Mouse (Mus musculus) limb, embryonic 14.5 days (tissue): Measurements from ENCODE around the gene Ehmt1. TPM values are rescaled to one million over a fixed set of nuclear protein-coding genes. Genes with fewer than 3 reads are reported as not detected.

Source experiments
- ATAC-seq: fragments of 200-750 bp; cut with Nextera tagmentation; 2 replicates; pipeline ENCODE4 v1.8.0; 2017; ENCODE audit warnings: low read depth, moderate number of reproducible peaks, moderate TSS enrichment; ENCODE audit not compliant: low FRiP score
- DNase-seq: peaks from one replicate; pipeline ENCODE4 v3.0.0-alpha.2; 2015; ENCODE audit warnings: low spot score
- H3K27ac ChIP-seq: fragments of 300-500 bp; sonication (generic); replicated peaks from 2 replicates; pipeline ENCODE4 v1.5.1; 2014; ENCODE audit warnings: low read depth, mild to moderate bottlenecking, low read length, moderate library complexity, mixed read lengths
- H3K27me3 ChIP-seq: fragments of 300-500 bp; sonication (generic); 2 replicates; pipeline ENCODE4 v1.6.1; 2014; ENCODE audit warnings: low read length, mixed read lengths; ENCODE audit not compliant: control insufficient read depth, insufficient read depth
- H3K36me3 ChIP-seq: fragments of 300-500 bp; sonication (generic); 2 replicates; pipeline ENCODE4 v1.6.1; 2014; ENCODE audit warnings: mild to moderate bottlenecking, low read length, moderate library complexity, mixed read lengths; ENCODE audit not compliant: control insufficient read depth, insufficient read depth
- H3K4me1 ChIP-seq: fragments of 300-500 bp; sonication (generic); 2 replicates; pipeline ENCODE4 v1.6.1; 2014; ENCODE audit warnings: antibody characterized with exemption, low read length, mixed read lengths; ENCODE audit not compliant: control insufficient read depth, insufficient read depth
- H3K4me2 ChIP-seq: fragments of 300-500 bp; sonication (generic); replicated peaks from 2 replicates; pipeline ENCODE4 v1.6.1; 2014; ENCODE audit warnings: low read depth, mild to moderate bottlenecking, low read length, moderate library complexity; ENCODE audit not compliant: severe bottlenecking
- H3K4me3 ChIP-seq: fragments of 300-500 bp; sonication (generic); replicated peaks from 2 replicates; pipeline ENCODE4 v1.5.1; 2014; ENCODE audit warnings: low read length
- H3K9ac ChIP-seq: fragments of 300-500 bp; sonication (generic); 2 replicates; pipeline ENCODE4 v1.6.1; 2014; ENCODE audit warnings: mild to moderate bottlenecking, low read depth, low read length, moderate library complexity; ENCODE audit not compliant: severe bottlenecking
- H3K9me3 ChIP-seq: fragments of 300-500 bp; sonication (generic); 2 replicates; pipeline ENCODE4 v1.6.1; 2016; ENCODE audit warnings: low read length; ENCODE audit not compliant: control insufficient read depth
- POLR2A ChIP-seq: fragments of 200-500 bp; IDR thresholded peaks from 2 replicates; pipeline ENCODE4 v1.8.0; 2012; ENCODE audit warnings: inconsistent platforms, mild to moderate bottlenecking, moderate library complexity, borderline replicate concordance; ENCODE audit not compliant: insufficient read depth, insufficient read length; ENCODE audit errors: extremely low read depth
- WGBS: fragments of 180-500 bp; shearing (Covaris S2); extraction: QIAGEN DNeasy Blood & Tissue Kit; methylation state at CpG from one replicate; pipeline ENCODE4 v1.1.7; 2014; 5-methylcytosine and 5-hydroxymethylcytosine counted together
- polyA plus RNA-seq, 2 experiments: library from polyadenylated mRNA; depleted of rRNA in 1 of 2; stranded (reverse) in 1 of 2; unstranded in 1 of 2; fragments of >200 nt; fragmentation: Nextera tagmentation in 1 of 2; extraction: Ambion mirVana in 1 of 2; gene quantifications; 2 replicates each; pipeline versions ENCODE4 v1.2.1 to v1.2.3; 2012 to 2014

The Ehmt1 gene
- polyA plus RNA-seq, 2 experiments = 74.6 to 98.3 TPM

DNA sequence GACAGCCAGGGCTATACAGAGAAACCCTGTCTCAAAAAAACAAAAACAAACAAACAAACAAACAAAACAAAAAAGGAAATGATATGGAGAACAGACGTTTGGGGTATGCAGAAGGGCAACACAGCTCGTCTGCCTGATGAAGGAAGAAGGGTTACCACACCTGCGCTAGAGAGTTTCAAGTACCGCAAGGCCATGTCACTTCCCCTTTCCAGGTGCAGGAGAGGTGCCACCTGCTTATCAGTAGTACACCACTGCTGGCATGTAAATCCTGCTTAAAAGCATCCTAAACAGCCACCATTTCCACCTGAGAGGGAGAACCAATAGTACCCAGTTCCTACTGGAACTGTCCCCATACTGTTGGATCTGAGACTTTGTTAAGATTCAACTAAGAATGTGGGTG is 113.8 kb downstream of the Ehmt1 start:
- H3K27ac ChIP-seq = no peak overlapping the region
- ATAC-seq (no peak), DNase-seq (no peak)
- TF ChIP-seq POLR2A = no peak
- 89% methylated on average over 4 of the region's 4 CpGs for WGBS
- H3K27me3 ChIP-seq = no peaks in the 10 kb centered on the region
- H3K9me3 ChIP-seq = no peaks in the 10 kb centered on the region
- H3K4me2 ChIP-seq = no peak overlapping the region
- H3K9ac ChIP-seq = no peak overlapping the region
- H3K4me3 ChIP-seq = no peak overlapping the region
- H3K36me3 ChIP-seq = peaks cover 94% of the 10 kb centered on the region
- H3K4me1 ChIP-seq = no peaks in the 10 kb centered on the region

GRCm38 (mm10) chr2:24796833-24797457 is 122.5 kb downstream of the Ehmt1 start:
- Histone ChIP-seq H3K4me2 (no peak overlapping the region), H3K27ac (no peak overlapping the region), H3K9ac (no peak overlapping the region), H3K4me1 (no peaks in the 10 kb centered on the region), H3K27me3 (no peaks in the 10 kb centered on the region), H3K4me3 (no peak overlapping the region), H3K36me3 (peaks cover 91% of the 10 kb centered on the region), H3K9me3 (no peaks in the 10 kb centered on the region)
- DNase-seq (no peak), ATAC-seq (no peak)
- 94% methylated on average over 5 of the region's 5 CpGs for WGBS
- TF ChIP-seq POLR2A = no peak

DNA sequence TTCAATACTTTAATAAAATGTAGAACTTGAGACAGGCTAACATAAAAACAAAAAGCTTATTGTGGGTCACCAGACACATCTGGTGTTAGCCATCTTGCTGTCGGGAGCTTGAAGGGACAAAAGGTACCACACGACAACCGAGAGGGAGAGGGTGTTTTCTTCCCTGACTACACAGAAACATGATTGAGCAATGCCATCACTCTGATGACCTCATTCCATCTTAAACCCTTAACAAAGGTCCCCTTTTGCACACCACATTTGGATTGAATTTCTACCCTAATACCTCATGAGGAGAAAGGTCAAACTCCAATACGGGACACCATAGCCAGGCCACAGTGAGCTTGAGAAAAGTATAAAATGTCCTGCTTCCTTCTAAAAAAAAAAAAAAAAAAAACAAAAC is 132.2 kb downstream of the Ehmt1 start:
- no peak for TF ChIP-seq POLR2A
- Histone ChIP-seq H3K9ac (no peak overlapping the region), H3K4me2 (no peak overlapping the region), H3K36me3 (peaks cover 24% of the 10 kb centered on the region), H3K9me3 (no peaks in the 10 kb centered on the region), H3K27ac (no peak overlapping the region), H3K4me1 (no peaks in the 10 kb centered on the region), H3K27me3 (no peaks in the 10 kb centered on the region), H3K4me3 (no peak overlapping the region)
- ATAC-seq (no peak), DNase-seq (no peak)
- 48% methylated on average over 4 of the region's 4 CpGs for WGBS

GRCm38 (mm10) chr2:24781253-24781652 is 138.2 kb downstream of the Ehmt1 start:
- H3K4me3 ChIP-seq = no peak overlapping the region
- no peak for DNase-seq
- no peak overlapping the region for H3K9ac ChIP-seq
- TF ChIP-seq POLR2A = no peak
- no peaks in the 10 kb centered on the region for H3K9me3 ChIP-seq
- no peak overlapping the region for H3K27ac ChIP-seq
- no peak overlapping the region for H3K4me2 ChIP-seq
- H3K36me3 ChIP-seq = no peaks in the 10 kb centered on the region
- WGBS = 49% methylated on average over 4 of the region's 4 CpGs
- H3K27me3 ChIP-seq = no peaks in the 10 kb centered on the region
- no peak for ATAC-seq
- H3K4me1 ChIP-seq = no peaks in the 10 kb centered on the region

DNA sequence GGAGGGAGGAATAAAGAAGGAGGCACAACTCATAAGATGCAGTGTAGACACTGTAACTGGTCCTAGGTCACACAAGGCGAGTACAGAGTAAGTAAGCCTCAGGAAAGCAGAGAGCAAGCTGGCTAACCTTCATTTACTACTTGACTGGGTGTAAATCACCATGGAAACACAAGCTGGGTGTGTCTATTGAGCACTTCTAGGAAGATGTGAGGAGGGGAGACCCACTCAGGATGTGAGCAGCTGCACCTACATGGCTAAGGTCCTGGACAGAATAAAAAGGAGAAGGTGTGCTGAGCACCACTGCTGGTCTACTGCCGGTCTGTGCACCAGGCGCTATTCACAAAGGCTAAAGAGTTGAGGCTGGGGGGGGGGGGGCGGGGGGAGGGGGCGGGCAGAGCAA is 142.6 kb downstream of the Ehmt1 start:
- no peaks in the 10 kb centered on the region for H3K4me1 ChIP-seq
- no peak overlapping the region for H3K9ac ChIP-seq
- DNase-seq (no peak), ATAC-seq (no peak)
- no peaks in the 10 kb centered on the region for H3K27me3 ChIP-seq
- TF ChIP-seq POLR2A = no peak
- no peak overlapping the region for H3K4me3 ChIP-seq
- no peak overlapping the region for H3K27ac ChIP-seq
- WGBS = 10% methylated on average over 3 of the region's 5 CpGs
- H3K9me3 ChIP-seq = no peaks in the 10 kb centered on the region
- H3K36me3 ChIP-seq = no peaks in the 10 kb centered on the region
- H3K4me2 ChIP-seq = no peak overlapping the region
